Mouse (Mus musculus) adrenal gland, postnatal 25 days (tissue): ENCODE results near the gene Gm29564. TPM values are rescaled to one million over a fixed set of nuclear protein-coding genes. Genes with fewer than 3 reads are reported as not detected.
"Not testable (repeated sequence)": the region's sequence is repeated elsewhere in the genome, so short reads cannot be mapped to it uniquely, and the experiment has no call there.

Source experiments
- DNase-seq: peaks from one replicate; pipeline ENCODE4 v3.0.0; 2021; ENCODE audit warnings: mixed read lengths
- long read RNA-seq: library from polyadenylated mRNA; stranded (forward); transcript quantifications from one replicate; pipeline ENCODE4 v2.0.0, GENCODE M21; 2021
- total RNA-seq: library from RNA; stranded (reverse); gene quantifications from 2 replicates; pipeline ENCODE4 v1.2.3, GENCODE M21; 2021

Gene Gm29564
- not detected in 2 replicates for total RNA-seq
- long read RNA-seq = 0 reads

- not testable (repeated sequence) for DNase-seq
Observed at GRCm38 (mm10) chrY:78212693-78213092, at the start of gene Gm29564. TSS of gene Gm29564 (plus strand) at chrY:78212993.

Other genes starting within 250 kb of the Gm29564 start
- gene Gm20867, start 249.8 kb upstream of the Gm29564 start, total RNA-seq = not detected in 2 replicates